Mouse (Mus musculus) stomach, postnatal 0 days (tissue): ENCODE measurements around the gene Kdm2a.

ENCODE experiments used
- CTCF ChIP-seq: IDR thresholded peaks from 2 replicates; pipeline ENCODE4 v1.5.1; 2016; ENCODE audit warnings: antibody characterized with exemption, low read depth, mild to moderate bottlenecking, moderate library complexity
- EP300 ChIP-seq: optimal IDR thresholded peaks from 2 replicates; pipeline ENCODE3; 2016; ENCODE audit warnings: antibody characterized with exemption

GRCm38 (mm10) chr19:4315223-4315944, 82.7 kb downstream of the Kdm2a start:
- TF ChIP-seq EP300 (no peak), CTCF (no peak)
